Mouse (Mus musculus): Measurements from ENCODE around the gene Psd. TPM values are rescaled to one million over a fixed set of nuclear protein-coding genes. Genes with fewer than 3 reads are reported as not detected.

Psd gene
- 7.2 TPM for polyA plus RNA-seq (2017; shearing (Covaris generic))

DNA sequence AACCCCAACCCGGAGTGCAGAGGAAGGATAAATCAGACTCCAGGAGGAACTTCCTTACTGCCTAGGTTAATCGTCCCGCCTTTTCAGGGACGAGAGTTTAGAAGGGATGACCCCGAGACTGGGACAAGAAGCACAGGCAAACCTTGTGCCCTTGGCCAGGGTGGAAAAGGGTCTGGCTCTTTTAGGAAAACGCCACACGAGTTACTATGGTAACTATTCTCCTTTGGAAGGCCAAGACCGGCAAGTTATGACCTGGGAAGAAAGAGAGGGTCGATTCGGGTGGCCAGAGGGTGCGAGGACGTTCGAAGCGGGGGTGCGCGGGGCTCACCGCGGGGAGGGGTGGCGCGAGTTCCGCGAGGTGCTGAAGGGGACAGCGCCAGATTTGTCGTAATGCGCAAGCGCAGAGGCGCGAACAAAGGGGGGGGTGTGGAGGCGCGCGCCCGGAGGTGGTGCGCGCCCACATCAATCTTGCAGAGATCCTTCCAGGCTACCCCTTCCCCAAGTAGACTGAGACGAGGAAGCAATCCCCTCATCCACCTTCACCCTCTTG lies at the start of gene Psd:
Gene Psd (minus strand): TSS at position 401 of the 550 bp plus-strand sequence.

DNA sequence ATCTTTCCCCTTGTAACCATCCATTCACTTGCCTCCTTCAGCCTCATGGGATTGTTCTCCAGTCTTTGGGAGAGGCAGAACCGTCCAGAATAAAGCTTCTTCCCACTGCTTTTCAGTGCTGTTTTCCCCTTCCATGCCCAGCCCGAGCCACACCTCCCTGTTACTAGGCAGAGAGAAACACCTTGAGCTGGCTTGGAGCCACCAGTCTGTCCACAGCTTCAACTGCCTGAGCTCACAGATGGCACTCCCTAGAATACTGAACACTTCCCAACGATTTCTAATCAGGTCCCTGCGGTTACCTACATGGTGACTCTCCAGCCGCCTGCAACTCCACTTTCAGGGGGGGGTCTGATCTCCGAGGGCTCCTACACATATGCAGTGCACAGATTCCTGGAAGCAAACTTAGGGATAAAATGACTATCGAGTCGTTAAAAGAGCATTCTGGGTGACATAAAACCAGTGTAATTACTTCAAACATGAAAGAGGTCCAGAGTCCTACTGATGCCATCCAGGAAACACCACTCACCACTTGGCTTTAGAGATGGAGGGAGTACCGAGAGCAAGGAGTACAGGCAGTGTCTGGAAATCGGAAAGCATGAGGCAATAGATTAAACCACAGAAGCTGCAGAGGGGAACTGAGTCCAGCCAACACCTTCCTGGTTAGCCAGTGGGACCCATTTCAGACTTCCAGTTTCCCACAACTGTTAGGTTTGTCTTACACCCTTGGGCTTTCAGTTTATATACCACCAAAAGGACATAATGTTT lies 23.4 kb upstream of the Psd start, which contains the start of gene 2310034G01Rik:
Gene 2310034G01Rik (minus strand): TSS at position 135 of the 765 bp plus-strand sequence.

DNA sequence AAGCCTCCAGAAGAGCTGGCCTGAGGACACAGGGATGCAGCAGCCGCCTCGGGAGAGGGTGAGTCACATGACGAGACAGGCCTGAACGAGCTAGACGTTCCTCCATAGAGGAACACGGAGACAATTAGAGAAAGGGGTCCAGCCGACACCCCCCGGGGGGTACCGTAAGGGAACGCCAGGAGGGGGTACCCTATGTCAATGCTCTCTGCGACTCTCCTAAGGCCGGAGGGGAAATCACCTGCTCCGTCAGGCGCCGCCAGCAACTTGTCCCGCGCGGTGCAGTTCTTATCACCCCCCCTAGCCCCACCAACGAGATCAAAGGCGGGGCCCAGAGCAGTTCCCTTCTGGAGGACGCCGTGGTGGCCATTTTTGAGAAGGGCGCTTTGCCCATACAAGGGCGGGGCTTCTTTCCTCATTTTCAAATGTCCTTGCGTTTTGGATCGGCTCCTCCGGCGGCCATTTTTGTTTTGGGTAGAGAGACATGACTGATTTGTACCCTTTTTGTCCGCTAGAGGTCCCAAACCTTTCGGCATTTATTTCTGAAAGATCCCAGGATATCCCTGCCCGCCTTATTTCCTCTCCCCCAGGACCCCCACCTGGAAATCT lies 11.5 kb upstream of the Psd start, which contains the start of gene Cuedc2:
Gene Cuedc2 (minus strand): TSS at position 372 of the 606 bp plus-strand sequence.

DNA sequence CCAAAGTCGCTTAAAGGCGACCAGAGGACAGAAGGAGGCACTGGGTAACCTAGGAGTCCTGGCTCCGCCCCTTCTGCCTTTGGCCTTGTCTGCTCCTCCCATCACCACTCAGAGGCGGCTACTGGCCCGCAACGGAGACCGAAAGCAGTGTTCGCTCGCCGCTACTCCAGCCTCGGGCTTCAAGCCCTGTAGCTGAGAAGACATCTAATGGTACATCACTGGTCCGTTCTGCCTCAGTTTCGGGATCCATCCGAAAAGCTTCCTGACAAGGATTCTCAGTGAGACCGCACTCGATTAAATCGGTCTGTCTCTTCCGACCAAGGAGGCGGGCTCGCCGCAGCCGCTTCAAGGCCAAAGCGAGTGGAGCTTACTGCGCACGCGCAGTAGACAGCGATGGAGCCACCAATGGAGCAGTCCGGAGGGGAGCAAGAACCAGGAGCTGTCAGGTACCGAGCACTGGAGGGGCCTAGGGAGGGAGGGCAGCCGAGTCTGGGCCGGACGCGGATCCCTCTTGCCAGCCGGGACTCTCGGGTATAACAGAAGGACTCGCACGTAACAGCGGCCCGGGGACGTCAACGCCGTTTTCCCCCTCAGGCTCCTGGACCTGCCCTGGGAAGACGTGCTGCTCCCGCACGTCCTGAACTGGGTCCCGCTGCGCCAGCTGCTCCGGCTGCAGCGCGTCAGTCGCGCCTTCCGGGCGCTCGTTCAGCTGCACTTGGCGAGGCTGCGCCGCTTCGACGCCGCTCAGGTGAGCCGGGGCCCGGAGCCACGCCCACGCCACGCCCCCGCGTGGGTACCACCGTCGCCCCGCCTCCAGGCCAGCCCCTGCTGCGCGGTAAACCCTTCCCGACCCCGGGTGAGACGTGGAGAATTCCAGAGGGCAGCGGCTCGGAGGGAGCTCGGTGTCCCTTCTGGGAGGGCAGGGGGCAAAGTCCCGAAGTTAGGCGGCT lies 1.4 kb upstream of the Psd start, which contains the start of gene Fbxl15:
Gene Fbxl15 (plus strand): TSS at position 104 of the 950 bp plus-strand sequence.

GRCm38 (mm10) chr19:46304216-46304841 lies 22.6 kb downstream of the Psd start, which contains the start of gene Nfkb2:
Gene Nfkb2 (plus strand): TSS chr19:46304320.

Other genes with a start within 250 kb of the Psd start
- gene Elovl3, start 195.3 kb downstream of the Psd start, polyA plus RNA-seq (2017; shearing (Covaris generic)), result not detected
- gene Pitx3, start 178.8 kb downstream of the Psd start, polyA plus RNA-seq (2017; shearing (Covaris generic)), result not detected
- 63.1 TPM for gene Gbf1, start 174.6 kb downstream of the Psd start, polyA plus RNA-seq (2017; shearing (Covaris generic))
- gene Nfkb2, start 22.8 kb downstream of the Psd start, polyA plus RNA-seq (2017; shearing (Covaris generic)), result 117 TPM
- gene Fbxl15, start 1.0 kb upstream of the Psd start, polyA plus RNA-seq (2017; shearing (Covaris generic)), result 9.0 TPM
- 25.9 TPM for gene Cuedc2, start 11.5 kb upstream of the Psd start, polyA plus RNA-seq (2017; shearing (Covaris generic))
- 1.4 TPM for gene Mfsd13a, start 14.0 kb upstream of the Psd start, polyA plus RNA-seq (2017; shearing (Covaris generic))
- gene 2310034G01Rik, start 23.1 kb upstream of the Psd start, polyA plus RNA-seq (2017; shearing (Covaris generic)), result not detected
- 110 TPM for gene Actr1a, start 68.6 kb upstream of the Psd start, polyA plus RNA-seq (2017; shearing (Covaris generic))
- 29.5 TPM for gene Sufu, start 69.7 kb upstream of the Psd start, polyA plus RNA-seq (2017; shearing (Covaris generic))
- gene Trim8, start 174.5 kb upstream of the Psd start, polyA plus RNA-seq (2017; shearing (Covaris generic)), result 55.7 TPM
- gene Arl3, start 246.0 kb upstream of the Psd start, polyA plus RNA-seq (2017; shearing (Covaris generic)), result 11.1 TPM
- gene Sfxn2, start 246.2 kb upstream of the Psd start, polyA plus RNA-seq (2017; shearing (Covaris generic)), result 13.0 TPM